Mouse (Mus musculus) midbrain, embryonic 14.5 days (tissue): ENCODE data around the gene Dicer1. TPM values are rescaled to one million over a fixed set of nuclear protein-coding genes. Genes with fewer than 3 reads are reported as not detected.

ENCODE experiments used
- ATAC-seq: fragments of 200-750 bp; cut with Nextera tagmentation; 2 replicates; pipeline ENCODE4 v1.8.0; 2017; ENCODE audit warnings: moderate number of reproducible peaks, moderate library complexity; ENCODE audit not compliant: low FRiP score, low TSS enrichment
- DNase-seq: peaks from one replicate; pipeline ENCODE4 v3.0.0-alpha.2; 2015
- H3K27ac ChIP-seq: fragments of 300-500 bp; sonication (generic); replicated peaks from 2 replicates; pipeline ENCODE4 v1.5.1; 2014; ENCODE audit warnings: mild to moderate bottlenecking, low read depth, low read length, moderate library complexity
- H3K27me3 ChIP-seq: fragments of 300-500 bp; sonication (generic); 2 replicates; pipeline ENCODE4 v1.6.1; 2014; ENCODE audit warnings: low read length, control low read depth, mixed read lengths; ENCODE audit not compliant: control insufficient read depth, insufficient read depth
- H3K36me3 ChIP-seq: fragments of 300-500 bp; sonication (generic); 2 replicates; pipeline ENCODE4 v1.6.1; 2014; ENCODE audit warnings: low read length, control low read depth; ENCODE audit not compliant: control insufficient read depth, insufficient read depth
- H3K4me1 ChIP-seq: fragments of 300-500 bp; sonication (generic); 2 replicates; pipeline ENCODE4 v1.6.1; 2014; ENCODE audit warnings: mild to moderate bottlenecking, antibody characterized with exemption, low read length, control low read depth; ENCODE audit not compliant: control insufficient read depth, insufficient read depth
- H3K4me2 ChIP-seq: fragments of 300-500 bp; sonication (generic); 2 replicates; pipeline ENCODE4 v1.6.1; 2014; ENCODE audit warnings: mild to moderate bottlenecking, low read length, moderate library complexity
- H3K4me3 ChIP-seq: fragments of 300-500 bp; sonication (generic); replicated peaks from 2 replicates; pipeline ENCODE4 v1.5.1; 2014; ENCODE audit warnings: low read depth, low read length
- H3K9ac ChIP-seq: fragments of 300-500 bp; sonication (generic); replicated peaks from 2 replicates; pipeline ENCODE4 v1.6.1; 2014; ENCODE audit warnings: mild to moderate bottlenecking, low read length, moderate library complexity
- H3K9me3 ChIP-seq: fragments of 300-500 bp; sonication (generic); 2 replicates; pipeline ENCODE4 v1.6.1; 2016; ENCODE audit warnings: low read length, control low read depth, mixed read lengths; ENCODE audit not compliant: control insufficient read depth
- WGBS: fragments of 180-500 bp; shearing (Covaris S2); extraction: QIAGEN DNeasy Blood & Tissue Kit; methylation state at CpG from one replicate; pipeline ENCODE4 v1.1.7; 2014; 5-methylcytosine and 5-hydroxymethylcytosine counted together
- polyA plus RNA-seq: library from polyadenylated mRNA; unstranded; fragments of >200 nt; fragmentation: Nextera tagmentation; extraction: Ambion mirVana; gene quantifications from 2 replicates; pipeline ENCODE4 v1.2.1, GENCODE M21; 2014

Gene Dicer1
- polyA plus RNA-seq, 1 experiment from 2014 or later = 37.9 TPM

- peaks cover 72% of the 10 kb centered on the region for H3K36me3 ChIP-seq
- H3K27ac ChIP-seq = no peak overlapping the region
- no peaks in the 10 kb centered on the region for H3K9me3 ChIP-seq
- DNase-seq (no peak), ATAC-seq (no peak)
- no peak overlapping the region for H3K4me2 ChIP-seq
- no peak overlapping the region for H3K4me3 ChIP-seq
- no peaks in the 10 kb centered on the region for H3K27me3 ChIP-seq
- H3K9ac ChIP-seq = no peak overlapping the region
- no peaks in the 10 kb centered on the region for H3K4me1 ChIP-seq
- WGBS = 84% methylated on average over 7 of the region's 7 CpGs
Measured at GRCm38 (mm10) chr12:104700266-104700665, 51.5 kb downstream of the Dicer1 start.

GRCm38 (mm10) chr12:104699753-104700152 is 52.0 kb downstream of the Dicer1 start:
- H3K27ac ChIP-seq = no peak overlapping the region
- DNase-seq = peak; percentile 84
- H3K36me3 ChIP-seq = peaks cover 71% of the 10 kb centered on the region
- ATAC-seq = no peak
- H3K9ac ChIP-seq = no peak overlapping the region
- WGBS = 33% methylated on average over 8 of the region's 8 CpGs
- H3K4me2 ChIP-seq = no peak overlapping the region
- H3K4me3 ChIP-seq = no peak overlapping the region
- no peaks in the 10 kb centered on the region for H3K27me3 ChIP-seq
- no peaks in the 10 kb centered on the region for H3K9me3 ChIP-seq
- H3K4me1 ChIP-seq = no peaks in the 10 kb centered on the region

GRCm38 (mm10) chr12:104695514-104695913 is 56.2 kb downstream of the Dicer1 start:
- H3K4me1 ChIP-seq = 0 out of 2 replicates have a peak, but pooled peaks cover 5% of the 10 kb centered on the region
- H3K9me3 ChIP-seq = no peaks in the 10 kb centered on the region
- no peak overlapping the region for H3K4me2 ChIP-seq
- no peaks in the 10 kb centered on the region for H3K27me3 ChIP-seq
- no peak overlapping the region for H3K27ac ChIP-seq
- H3K36me3 ChIP-seq = peaks cover 70% of the 10 kb centered on the region
- ATAC-seq (no peak), DNase-seq (no peak)
- H3K4me3 ChIP-seq = no peak overlapping the region
- H3K9ac ChIP-seq = no peak overlapping the region
- WGBS = 90% methylated on average over 2 of the region's 2 CpGs

GRCm38 (mm10) chr12:104692864-104693263 is 58.9 kb downstream of the Dicer1 start:
- ATAC-seq = no peak; the same call in 1 of the 2 replicates
- 0 out of 2 replicates have a peak overlapping the region, but pooled peaks have one; percentile 7 for H3K9ac ChIP-seq
- H3K36me3 ChIP-seq = peaks cover 77% of the 10 kb centered on the region
- DNase-seq = peak; percentile 15
- 0 out of 2 replicates have a peak, but pooled peaks cover 5% of the 10 kb centered on the region for H3K4me1 ChIP-seq
- H3K27me3 ChIP-seq = no peaks in the 10 kb centered on the region
- no peak overlapping the region for H3K4me3 ChIP-seq
- 46% methylated on average over 12 of the region's 12 CpGs for WGBS
- no peaks in the 10 kb centered on the region for H3K9me3 ChIP-seq
- no peak overlapping the region for H3K4me2 ChIP-seq
- H3K27ac ChIP-seq = no peak overlapping the region

GRCm38 (mm10) chr12:104690412-104690811 is 61.3 kb downstream of the Dicer1 start:
- DNase-seq (no peak), ATAC-seq (no peak)
- Histone ChIP-seq H3K4me2 (no peak overlapping the region), H3K9ac (no peak overlapping the region), H3K27ac (no peak overlapping the region), H3K36me3 (peaks cover 70% of the 10 kb centered on the region), H3K9me3 (no peaks in the 10 kb centered on the region), H3K27me3 (no peaks in the 10 kb centered on the region), H3K4me3 (no peak overlapping the region), H3K4me1 (0 out of 2 replicates have a peak, but pooled peaks cover 5% of the 10 kb centered on the region)
- WGBS = 88% methylated on average over 7 of the region's 7 CpGs

- ATAC-seq (no peak), DNase-seq (no peak)
- H3K4me2 ChIP-seq = no peak overlapping the region
- peaks cover 59% of the 10 kb centered on the region for H3K36me3 ChIP-seq
- no peaks in the 10 kb centered on the region for H3K27me3 ChIP-seq
- H3K4me3 ChIP-seq = no peak overlapping the region
- 85% methylated on average over 11 of the region's 11 CpGs for WGBS
- 0 out of 2 replicates have a peak, but pooled peaks cover 5% of the 10 kb centered on the region for H3K4me1 ChIP-seq
- no peaks in the 10 kb centered on the region for H3K9me3 ChIP-seq
- H3K9ac ChIP-seq = no peak overlapping the region
- no peak overlapping the region for H3K27ac ChIP-seq
Measured at GRCm38 (mm10) chr12:104688870-104689269, 62.9 kb downstream of the Dicer1 start.

- no peak overlapping the region for H3K9ac ChIP-seq
- ATAC-seq = no peak
- no peak overlapping the region for H3K4me2 ChIP-seq
- H3K27ac ChIP-seq = no peak overlapping the region
- no peak overlapping the region for H3K4me3 ChIP-seq
- H3K36me3 ChIP-seq = peaks cover 21% of the 10 kb centered on the region
- no peaks in the 10 kb centered on the region for H3K4me1 ChIP-seq
- 73% methylated on average over 8 of the region's 8 CpGs for WGBS
- H3K27me3 ChIP-seq = no peaks in the 10 kb centered on the region
- DNase-seq = no peak
- H3K9me3 ChIP-seq = no peaks in the 10 kb centered on the region
Measured at GRCm38 (mm10) chr12:104684411-104684931, 67.3 kb downstream of the Dicer1 start.

GRCm38 (mm10) chr12:104679819-104680132 is 72.0 kb downstream of the Dicer1 start:
- Histone ChIP-seq H3K4me2 (no peak overlapping the region), H3K36me3 (no peaks in the 10 kb centered on the region), H3K4me1 (peaks cover 10% of the 10 kb centered on the region; the same call in 1 of the 2 replicates), H3K27me3 (no peaks in the 10 kb centered on the region), H3K9ac (no peak overlapping the region), H3K4me3 (no peak overlapping the region), H3K9me3 (no peaks in the 10 kb centered on the region), H3K27ac (no peak overlapping the region)
- 80% methylated on average over 8 of the region's 8 CpGs for WGBS
- DNase-seq = peak; percentile 16
- no peak for ATAC-seq

DNA sequence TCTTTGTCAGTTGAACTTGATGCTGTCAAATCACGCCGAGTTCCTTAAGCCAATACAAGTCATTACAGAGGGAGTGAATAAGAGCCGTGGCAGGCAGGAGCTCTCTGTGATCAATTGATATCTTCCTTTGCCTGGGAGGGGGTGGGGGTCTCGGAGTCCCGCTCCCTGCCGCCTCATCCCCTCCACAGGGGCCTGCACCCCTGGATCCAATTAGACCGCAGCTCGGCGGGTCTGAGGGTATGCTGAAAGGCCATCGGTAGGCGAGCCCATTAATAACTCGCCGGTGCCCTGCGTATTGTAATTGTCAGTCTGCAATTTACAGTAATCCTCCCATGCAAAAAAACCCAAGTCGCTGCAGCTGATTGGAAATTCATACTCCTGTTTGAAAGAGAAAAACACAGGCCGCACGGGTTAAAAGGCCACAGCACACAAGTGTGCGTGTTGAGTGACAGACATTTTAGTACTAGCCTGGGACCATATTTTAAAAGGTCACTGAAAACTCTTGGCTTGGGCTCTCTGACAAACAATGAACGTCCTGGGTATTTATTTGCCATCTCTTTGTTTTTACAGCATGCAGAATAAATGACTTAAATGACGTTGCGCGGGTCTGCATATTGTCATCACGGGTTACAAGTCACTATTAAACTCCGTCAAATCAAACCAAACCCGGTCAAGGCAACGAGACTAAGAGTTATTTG is 72.5 kb downstream of the Dicer1 start:
- Histone ChIP-seq H3K27me3 (no peaks in the 10 kb centered on the region), H3K4me1 (peaks cover 10% of the 10 kb centered on the region; the same call in 1 of the 2 replicates), H3K36me3 (no peaks in the 10 kb centered on the region), H3K4me2 (peak overlapping the region; percentile 32), H3K9me3 (no peaks in the 10 kb centered on the region), H3K27ac (no peak overlapping the region), H3K4me3 (no peak overlapping the region), H3K9ac (no peak overlapping the region)
- 28% methylated on average over 26 of the region's 26 CpGs for WGBS
- ATAC-seq (no peak), DNase-seq (peak; percentile 50)
